Mouse (Mus musculus) ES-Bruce4 (cell line): Measurements from ENCODE around the gene Dbp. TPM values are rescaled to one million over a fixed set of nuclear protein-coding genes. Genes with fewer than 3 reads are reported as not detected.
A peak's percentile ranks its signal among the peaks of the same experiment; 100 is the strongest.

ENCODE experiments used
- H3K27ac ChIP-seq: 2 replicates; pipeline ENCODE4 v1.5.1; 2012; ENCODE audit warnings: low read length, inconsistent platforms; ENCODE audit not compliant: insufficient read depth
- H3K27me3 ChIP-seq: 2 replicates; pipeline ENCODE4 v1.6.1; 2012; ENCODE audit warnings: mild to moderate bottlenecking, low read length, inconsistent platforms; ENCODE audit not compliant: control insufficient read depth, poor library complexity, insufficient read depth, severe bottlenecking
- H3K36me3 ChIP-seq: 2 replicates; pipeline ENCODE4 v1.6.1; 2012; ENCODE audit warnings: inconsistent platforms, mild to moderate bottlenecking, low read length, moderate library complexity; ENCODE audit not compliant: control insufficient read depth, poor library complexity, insufficient read depth, severe bottlenecking
- H3K4me1 ChIP-seq: one replicate; pipeline ENCODE4 v1.8.1; 2011; ENCODE audit warnings: low read length; ENCODE audit not compliant: control insufficient read depth, insufficient read depth
- H3K4me3 ChIP-seq: 2 replicates; pipeline ENCODE4 v1.5.1; 2011; ENCODE audit warnings: low read depth, mild to moderate bottlenecking, low read length
- H3K9ac ChIP-seq: 2 replicates; pipeline ENCODE4 v1.6.1; 2012; ENCODE audit warnings: low read depth, mild to moderate bottlenecking, inconsistent platforms; ENCODE audit not compliant: poor library complexity, severe bottlenecking
- H3K9me3 ChIP-seq: replicated peaks from 2 replicates; pipeline ENCODE4 v1.6.1; 2012; ENCODE audit warnings: mild to moderate bottlenecking, low read length, inconsistent platforms; ENCODE audit not compliant: control insufficient read depth, poor library complexity, insufficient read depth, severe bottlenecking
- CTCF ChIP-seq: IDR thresholded peaks from one replicate; pipeline ENCODE4 v1.8.1; 2011; ENCODE audit warnings: low read depth, low read length
- EP300 ChIP-seq: IDR thresholded peaks from 2 replicates; pipeline ENCODE4 v1.6.1; 2011; ENCODE audit warnings: low read depth, low read length; ENCODE audit not compliant: insufficient read depth
- POLR2A ChIP-seq: IDR thresholded peaks from one replicate; pipeline ENCODE4 v1.8.1; 2011; ENCODE audit warnings: low read length; ENCODE audit not compliant: insufficient read depth
- polyA plus RNA-seq: library from polyadenylated mRNA; stranded (reverse); fragments of >200 nt; gene quantifications from 2 replicates; pipeline ENCODE4 v1.2.4, GENCODE M21; 2011; ENCODE audit warnings: low read depth; ENCODE audit not compliant: missing spikeins, insufficient read depth, insufficient read length

Dbp gene
- polyA plus RNA-seq, 1 experiment: 6.9 TPM

DNA sequence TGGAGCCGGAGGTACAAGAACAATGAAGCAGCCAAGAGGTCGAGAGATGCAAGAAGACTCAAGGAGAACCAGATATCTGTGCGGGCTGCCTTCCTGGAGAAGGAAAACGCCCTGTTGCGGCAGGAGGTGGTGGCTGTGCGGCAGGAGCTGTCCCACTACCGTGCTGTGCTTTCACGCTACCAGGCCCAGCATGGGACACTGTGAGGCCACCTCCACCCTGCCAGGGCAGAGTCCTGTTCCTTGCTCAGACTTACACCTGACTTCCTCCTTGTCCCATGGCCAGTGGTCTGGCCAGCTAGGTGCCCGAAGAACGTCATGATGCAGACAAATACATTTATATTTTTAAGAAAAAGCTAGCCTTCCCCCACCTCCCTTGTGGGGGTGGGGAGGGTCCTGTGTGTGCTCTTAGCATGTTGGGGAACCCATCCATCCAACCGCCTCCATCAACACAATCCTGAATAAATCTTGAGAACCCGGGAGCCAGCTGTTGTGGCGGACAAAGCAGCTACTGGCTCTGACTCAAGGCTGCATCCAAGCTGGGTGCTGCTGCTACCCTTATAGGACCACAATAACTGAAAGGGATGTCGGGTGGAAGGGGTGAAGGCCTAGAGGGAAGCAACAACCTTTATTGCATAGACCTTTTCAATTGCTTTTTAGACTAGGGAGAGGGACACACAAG, 4.9 kb downstream of the Dbp start:
- H3K36me3 ChIP-seq: peaks cover 6% of the 10 kb centered on the region; the same call in 1 of the 2 replicates
- no peaks in the 10 kb centered on the region for H3K27me3 ChIP-seq
- TF ChIP-seq POLR2A: no peak
- no peak for TF ChIP-seq CTCF
- no peak for TF ChIP-seq EP300
- H3K9ac ChIP-seq: no peak overlapping the region
- peaks cover 10% of the 10 kb centered on the region for H3K4me1 ChIP-seq
- no peaks in the 10 kb centered on the region for H3K9me3 ChIP-seq
- H3K27ac ChIP-seq: 0 out of 2 replicates have a peak overlapping the region, but pooled peaks have one; percentile 0
- no peak overlapping the region for H3K4me3 ChIP-seq

DNA sequence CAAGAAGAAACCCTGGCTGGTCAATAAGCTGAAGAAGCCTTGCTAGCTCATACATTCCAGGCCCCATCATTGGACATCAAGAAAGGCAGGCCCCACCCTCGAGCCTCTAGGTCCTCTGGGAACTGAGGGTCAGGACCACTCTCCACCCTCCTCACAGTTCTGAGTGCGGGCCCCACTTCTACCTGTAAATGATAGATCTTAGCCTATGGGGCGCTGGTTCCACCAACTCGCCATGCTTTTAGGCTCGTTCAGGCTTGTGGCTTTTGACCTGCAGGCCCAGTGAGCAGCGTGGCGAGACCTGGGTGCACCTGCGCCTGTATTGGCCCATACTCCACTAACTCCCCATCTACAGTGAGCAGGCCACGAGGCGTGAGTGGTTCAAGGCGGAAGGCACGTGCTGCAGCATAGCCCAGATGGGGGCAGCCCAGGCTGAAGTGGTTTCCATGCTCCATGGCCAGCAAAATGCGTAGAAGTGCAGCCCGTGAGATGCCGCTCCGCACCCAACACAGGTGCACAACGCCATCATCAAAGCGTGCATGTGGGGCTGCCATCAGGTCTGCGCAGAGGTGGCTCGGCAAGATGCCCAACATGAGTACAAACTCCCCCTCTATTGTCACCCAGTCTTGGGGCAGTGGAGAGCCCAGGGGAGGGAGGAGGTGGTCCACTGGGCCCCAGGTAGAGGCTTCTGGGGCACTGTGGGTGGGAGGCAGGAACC, 5.7 kb downstream of the Dbp start:
- Histone ChIP-seq H3K36me3 (peaks cover 6% of the 10 kb centered on the region; the same call in 1 of the 2 replicates), H3K4me1 (peaks cover 10% of the 10 kb centered on the region), H3K9ac (no peak overlapping the region), H3K27me3 (no peaks in the 10 kb centered on the region), H3K27ac (no peak overlapping the region), H3K9me3 (no peaks in the 10 kb centered on the region), H3K4me3 (no peak overlapping the region)
- no peak for TF ChIP-seq CTCF
- TF ChIP-seq POLR2A: no peak
- no peak for TF ChIP-seq EP300

- no peak overlapping the region for H3K27ac ChIP-seq
- peaks cover 10% of the 10 kb centered on the region for H3K4me1 ChIP-seq
- no peaks in the 10 kb centered on the region for H3K27me3 ChIP-seq
- H3K4me3 ChIP-seq: no peak overlapping the region
- no peaks in the 10 kb centered on the region for H3K9me3 ChIP-seq
- H3K36me3 ChIP-seq: peaks cover 6% of the 10 kb centered on the region; the same call in 1 of the 2 replicates
- TF ChIP-seq POLR2A (no peak), CTCF (no peak), EP300 (no peak)
- H3K9ac ChIP-seq: no peak overlapping the region
These were observed 6.6 kb downstream of the Dbp start for GRCm38 (mm10) chr7:45711316-45712021.

- no peak overlapping the region for H3K9ac ChIP-seq
- no peak overlapping the region for H3K4me3 ChIP-seq
- no peak for TF ChIP-seq POLR2A
- no peak for TF ChIP-seq CTCF
- no peak for TF ChIP-seq EP300
- H3K9me3 ChIP-seq: no peaks in the 10 kb centered on the region
- H3K4me1 ChIP-seq: peaks cover 10% of the 10 kb centered on the region
- H3K27ac ChIP-seq: no peak overlapping the region
- peaks cover 6% of the 10 kb centered on the region; the same call in 1 of the 2 replicates for H3K36me3 ChIP-seq
- no peaks in the 10 kb centered on the region for H3K27me3 ChIP-seq
These were observed 7.3 kb downstream of the Dbp start for GRCm38 (mm10) chr7:45712022-45712757.

DNA sequence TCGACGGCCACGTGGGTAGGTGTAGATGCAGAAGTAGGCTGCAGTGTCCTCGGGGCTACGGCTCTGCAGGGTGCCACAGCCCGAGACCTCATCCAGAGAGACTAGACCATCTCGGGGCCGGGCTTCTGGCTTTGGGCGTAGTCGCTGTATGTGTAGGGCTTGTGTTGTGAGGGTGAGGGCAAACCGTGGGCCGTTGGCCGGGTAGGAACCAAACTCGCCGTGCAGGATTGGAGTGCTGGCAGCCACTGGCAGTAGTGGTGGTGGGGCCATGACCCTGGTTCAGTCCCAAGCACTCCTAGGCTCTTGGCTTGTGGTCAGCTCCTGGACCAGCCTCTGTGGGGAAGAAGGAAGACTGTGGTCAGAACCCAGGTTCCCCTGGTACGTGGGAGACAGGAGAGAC, 8.5 kb downstream of the Dbp start:
- no peak overlapping the region for H3K27ac ChIP-seq
- H3K4me1 ChIP-seq: peaks cover 5% of the 10 kb centered on the region
- no peak overlapping the region for H3K4me3 ChIP-seq

More for the DNA sequence above, 8.5 kb downstream of the Dbp start:
- TF ChIP-seq CTCF: no peak
- TF ChIP-seq EP300: no peak
- TF ChIP-seq POLR2A: no peak
- Histone ChIP-seq H3K36me3 (peaks cover 6% of the 10 kb centered on the region; the same call in 1 of the 2 replicates), H3K9me3 (no peaks in the 10 kb centered on the region), H3K27me3 (no peaks in the 10 kb centered on the region), H3K9ac (no peak overlapping the region)
